Mouse (Mus musculus): ENCODE data around the gene Dmrt3.

Dmrt3 gene

DNA sequence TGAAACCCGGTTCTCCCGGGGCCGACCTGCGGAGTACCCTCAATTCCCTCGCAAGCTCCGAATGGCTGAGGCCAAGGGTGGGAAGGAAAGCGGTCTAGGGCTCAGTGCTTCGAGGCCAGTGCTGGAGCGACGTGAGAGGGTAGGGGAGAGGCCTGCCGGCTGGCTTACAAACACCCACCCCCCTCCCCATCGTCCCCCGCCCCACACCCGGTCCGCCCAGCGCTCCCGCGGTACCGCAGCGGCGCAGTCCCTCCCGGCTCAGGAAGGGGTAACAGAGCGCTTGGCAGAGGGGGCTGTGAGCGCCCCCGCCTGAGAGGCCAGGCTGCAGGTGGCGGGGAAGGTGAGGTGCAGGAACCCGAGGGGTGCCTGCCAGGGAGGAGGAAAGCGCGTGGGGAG, at the start of gene Dmrt3:
Gene Dmrt3 (plus strand): TSS at position 287 of the 396 bp plus-strand sequence.
- DNase-seq (ENCODE audit: low spot score), result peak; percentile 53

DNA sequence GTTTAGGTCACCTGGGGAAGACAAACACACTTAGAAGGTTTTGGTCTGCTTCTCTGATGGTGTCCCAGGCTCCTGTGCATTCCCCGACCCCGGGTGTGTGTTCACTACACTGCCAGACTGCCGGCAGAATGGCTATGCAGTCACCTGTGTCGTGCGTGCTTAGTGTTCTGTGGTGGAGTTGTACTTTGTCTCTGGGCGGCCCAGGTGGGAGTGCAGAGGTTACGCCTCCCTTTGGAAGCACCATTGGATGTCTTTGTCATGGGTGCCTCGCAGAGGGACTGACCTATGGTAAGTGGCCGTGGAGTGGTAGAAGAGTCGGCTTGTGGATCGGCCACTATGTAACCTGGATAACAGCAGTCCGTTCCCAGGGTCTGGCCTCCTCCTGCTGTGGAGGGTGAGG, 45.7 kb upstream of the Dmrt3 start:
- DNase-seq (ENCODE audit: low spot score), result no peak

GRCm38 (mm10) chr19:25569778-25570177, 40.3 kb upstream of the Dmrt3 start:
- no peak for DNase-seq (ENCODE audit: low spot score)

DNA sequence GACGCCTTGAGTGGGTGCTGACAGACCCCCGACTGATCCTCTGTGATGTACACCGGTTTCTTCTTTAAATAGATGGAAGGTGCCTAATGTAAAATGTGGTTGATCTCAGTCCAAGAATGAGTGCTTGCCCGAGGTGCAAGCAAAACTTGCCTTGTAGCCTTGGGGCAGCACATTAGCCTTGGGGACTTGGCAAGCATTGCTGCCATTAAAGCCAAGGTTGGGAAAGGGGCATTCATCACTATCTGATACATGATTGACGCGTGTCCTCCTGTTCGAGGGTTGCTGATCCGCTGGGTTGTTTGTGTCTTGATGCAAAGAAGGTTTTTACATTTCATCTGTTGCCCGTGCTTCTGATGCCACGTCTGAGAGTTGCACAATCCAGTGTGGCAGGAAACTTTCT, 35.7 kb upstream of the Dmrt3 start:
- DNase-seq (ENCODE audit: low spot score), result no peak

GRCm38 (mm10) chr19:25574981-25575814, 34.9 kb upstream of the Dmrt3 start:
- DNase-seq (ENCODE audit: low spot score), result peak; percentile 40

GRCm38 (mm10) chr19:25578358-25578757, 31.7 kb upstream of the Dmrt3 start:
- no peak for DNase-seq (ENCODE audit: low spot score)

DNA sequence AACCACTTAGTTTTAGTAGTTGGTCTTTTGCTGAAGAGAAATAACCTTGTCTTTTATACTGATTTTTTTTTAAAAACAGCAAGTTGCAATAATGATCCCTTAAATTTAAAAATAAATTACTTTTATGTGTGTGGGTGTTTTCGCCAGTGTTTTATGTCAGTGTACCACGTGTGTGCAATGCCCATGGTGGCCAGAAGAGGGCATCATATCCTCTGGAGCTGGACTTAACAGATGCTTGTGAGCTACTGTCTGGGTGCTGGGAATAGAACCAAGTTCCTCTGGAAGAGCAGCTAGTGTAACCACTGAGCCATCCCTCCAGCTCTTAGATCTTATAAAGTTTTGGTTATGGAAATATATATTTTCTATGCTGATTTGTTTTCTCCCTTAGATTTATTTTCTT, 30.7 kb upstream of the Dmrt3 start:
- DNase-seq (ENCODE audit: low spot score), result no peak

DNA sequence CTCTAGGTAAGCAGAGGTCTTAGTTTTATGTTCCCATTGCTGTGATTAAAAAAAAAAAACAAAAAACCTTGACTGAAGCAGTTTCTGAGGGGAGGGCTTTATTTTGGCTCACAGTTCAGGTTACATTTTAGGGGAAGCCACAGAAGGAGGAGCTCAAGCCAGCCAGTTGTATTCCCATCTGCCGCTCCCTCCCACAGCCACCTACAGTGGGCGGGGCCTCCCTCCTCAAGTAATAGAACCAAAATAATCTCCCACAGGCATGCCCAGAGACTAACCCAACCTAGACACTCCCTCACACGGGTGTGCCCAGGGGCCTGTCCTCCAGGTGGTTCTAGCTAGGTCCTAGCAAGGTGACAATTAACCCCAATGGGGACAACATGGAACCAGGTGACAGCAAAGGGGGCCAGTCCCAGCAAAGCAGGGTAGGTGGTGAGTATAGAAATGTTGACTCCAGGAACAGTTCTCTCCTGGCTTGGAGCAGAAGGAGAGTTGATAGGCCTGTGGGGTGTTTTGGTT, 12.3 kb upstream of the Dmrt3 start:
- no peak for DNase-seq (ENCODE audit: low spot score)

GRCm38 (mm10) chr19:25598626-25599025, 11.5 kb upstream of the Dmrt3 start:
- DNase-seq (ENCODE audit: low spot score), result peak; percentile 21

DNA sequence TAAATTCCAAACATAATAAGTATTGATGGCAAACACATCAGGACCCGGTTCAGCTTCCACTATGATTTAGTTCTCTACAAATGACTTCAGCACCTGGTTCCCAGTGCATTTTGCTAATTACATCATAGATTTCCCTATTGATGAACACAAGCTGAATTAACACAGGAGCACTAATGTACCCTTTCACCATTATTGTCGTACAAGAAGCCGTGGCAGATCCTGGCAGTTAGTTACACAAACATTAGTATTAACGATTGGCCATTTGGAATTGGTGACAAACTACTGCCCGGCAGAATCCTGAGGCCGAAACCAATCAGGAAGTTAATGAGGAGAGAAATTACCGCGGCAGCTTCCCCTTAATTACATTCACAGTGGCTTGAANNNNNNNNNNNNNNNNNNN, 8.1 kb upstream of the Dmrt3 start:
- DNase-seq (ENCODE audit: low spot score), result peak; percentile 33

- peak; percentile 60 for DNase-seq (ENCODE audit: low spot score)
Observed at GRCm38 (mm10) chr19:25607461-25608205, 2.5 kb upstream of the Dmrt3 start.

DNA sequence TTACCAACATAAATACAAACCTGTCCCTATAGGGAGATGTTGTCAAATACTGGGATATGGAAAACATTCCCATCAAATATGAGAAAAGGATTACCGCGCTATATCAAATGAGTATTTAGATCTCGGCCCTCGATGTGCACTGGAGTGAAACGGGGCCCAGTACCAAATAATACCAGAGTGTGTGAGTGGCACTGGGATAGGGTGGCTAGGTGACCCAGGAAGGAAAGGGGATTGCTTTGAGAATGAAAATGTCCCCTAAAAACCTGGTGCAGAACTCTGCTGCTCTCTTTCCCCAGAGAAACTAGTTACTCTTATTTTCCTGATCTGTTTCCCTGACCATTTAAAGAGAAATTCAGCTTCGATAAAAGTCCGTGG, 1.9 kb upstream of the Dmrt3 start:
- no peak for DNase-seq (ENCODE audit: low spot score)

DNA sequence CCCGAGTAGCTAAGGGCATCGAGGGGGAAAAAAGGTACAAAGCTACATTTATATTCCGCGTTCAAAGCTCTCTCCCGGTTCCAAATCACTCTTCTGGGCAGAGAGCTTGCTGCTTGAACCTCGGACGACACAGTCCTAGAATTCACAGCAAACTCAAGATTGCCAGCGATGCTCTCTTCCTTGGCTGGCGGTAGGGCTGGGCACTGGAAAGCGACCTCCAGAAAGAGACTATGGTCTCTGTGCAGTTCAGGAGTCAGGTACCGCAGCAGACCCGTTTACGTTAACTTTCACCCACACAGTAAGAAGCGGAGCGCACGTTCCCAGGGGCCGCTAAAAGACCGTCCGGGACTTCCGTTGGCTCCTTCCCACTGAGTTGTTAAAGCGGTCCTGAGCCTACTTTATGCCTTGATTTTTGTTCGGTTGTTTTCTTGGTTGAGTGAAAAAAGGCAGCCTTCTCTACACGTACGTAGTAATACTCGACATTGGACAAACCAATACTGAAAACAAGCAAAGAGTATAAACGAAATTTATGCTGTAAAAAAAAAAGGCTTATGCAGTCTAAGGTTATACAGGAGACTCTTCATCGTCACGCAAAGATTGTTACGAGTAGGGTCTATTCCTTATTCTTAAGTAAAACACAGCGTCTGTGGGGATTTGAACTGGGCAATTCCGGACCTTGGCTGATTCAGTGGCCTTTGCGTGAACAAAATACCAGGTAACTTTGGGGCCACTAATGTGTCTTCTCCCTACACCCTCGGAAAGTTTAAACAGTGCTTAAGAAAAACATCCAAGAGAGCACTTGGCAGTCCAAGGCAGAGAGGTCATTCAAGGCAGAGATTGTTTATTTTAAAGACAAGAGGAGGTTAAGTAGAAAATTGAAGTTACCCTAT, 895 bp upstream of the Dmrt3 start:
- peak; percentile 51 for DNase-seq (ENCODE audit: low spot score)

DNA sequence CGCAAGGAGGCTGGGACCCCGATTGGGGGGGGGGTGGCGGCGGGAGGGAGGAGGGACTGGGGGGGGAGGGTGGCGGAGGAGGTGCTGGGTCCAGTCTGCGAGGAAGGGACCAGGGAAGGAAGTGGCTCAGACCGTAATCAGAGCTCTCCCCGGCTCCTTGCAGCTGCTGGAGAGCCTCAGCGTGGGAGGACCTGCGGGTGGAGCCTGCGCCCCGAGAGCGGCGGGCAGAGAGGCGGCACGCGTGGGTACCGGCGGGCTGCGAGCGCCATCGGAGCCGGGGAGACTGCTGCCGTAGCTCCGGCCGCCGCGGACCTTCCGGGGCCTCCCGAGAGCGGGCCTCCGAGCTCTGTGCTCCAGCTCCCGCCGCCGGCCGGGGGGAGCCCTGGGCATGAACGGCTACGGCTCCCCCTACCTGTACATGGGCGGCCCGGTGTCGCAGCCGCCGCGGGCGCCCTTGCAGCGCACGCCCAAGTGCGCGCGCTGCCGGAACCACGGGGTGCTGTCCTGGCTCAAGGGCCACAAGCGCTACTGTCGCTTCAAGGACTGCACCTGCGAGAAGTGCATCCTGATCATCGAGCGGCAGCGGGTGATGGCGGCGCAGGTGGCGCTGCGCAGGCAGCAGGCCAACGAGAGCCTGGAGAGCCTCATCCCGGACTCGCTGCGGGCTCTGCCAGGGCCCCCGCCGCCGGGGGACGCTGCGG, 460 bp downstream of the Dmrt3 start:
- DNase-seq (ENCODE audit: low spot score), result peak; percentile 47

- DNase-seq (ENCODE audit: low spot score), result no peak
Observed at GRCm38 (mm10) chr19:25611116-25611515, 1.0 kb downstream of the Dmrt3 start.

- DNase-seq (ENCODE audit: low spot score), result peak; percentile 32
Observed at GRCm38 (mm10) chr19:25611876-25612805, 2.0 kb downstream of the Dmrt3 start.

- no peak for DNase-seq (ENCODE audit: low spot score)
Observed at GRCm38 (mm10) chr19:25612806-25613295, 2.8 kb downstream of the Dmrt3 start.

- DNase-seq (ENCODE audit: low spot score), result peak; percentile 32
Observed at GRCm38 (mm10) chr19:25613476-25614300, 3.6 kb downstream of the Dmrt3 start.

- DNase-seq (ENCODE audit: low spot score), result no peak
Observed at GRCm38 (mm10) chr19:25615889-25616288, 5.8 kb downstream of the Dmrt3 start.

All from retina, embryonic 14.5 days (tissue).